Mouse (Mus musculus) cerebellum, adult 2 months (tissue): ENCODE data around the gene Pik3r1.

Experiments
- CTCF ChIP-seq: fragments of 200-500 bp; IDR thresholded peaks from 2 replicates; pipeline ENCODE4 v1.5.1; 2011; ENCODE audit warnings: low read depth, mild to moderate bottlenecking, control low read depth, low read length, moderate library complexity, borderline replicate concordance; ENCODE audit not compliant: insufficient read depth
- POLR2A ChIP-seq: fragments of 200-500 bp; IDR thresholded peaks from 2 replicates; pipeline ENCODE4 v1.6.1; 2011; ENCODE audit warnings: low read length, control low read depth, borderline replicate concordance; ENCODE audit not compliant: insufficient read depth

- TF ChIP-seq CTCF (no peak), POLR2A (no peak)
Measured at GRCm38 (mm10) chr13:101668859-101669258, 99.2 kb downstream of the Pik3r1 start.
